Mouse (Mus musculus): ENCODE data around the gene Snrpf. TPM values are rescaled to one million over a fixed set of nuclear protein-coding genes. Genes with fewer than 3 reads are reported as not detected.
A peak's percentile ranks its signal among the peaks of the same experiment; 100 is the strongest.

The Snrpf gene
- 10 to 100 TPM in 1 of 2 experiments, 1 to 10 TPM in 1; 9.5 to 10.1 TPM for total RNA-seq (2021)
- long read RNA-seq, experiment 1, transcript Snrpf-201 (4 exons, 861 nt), result major isoform, 21 of 24 reads
- long read RNA-seq, experiment 1, partial matches to known transcripts, result 3 of 24 reads
- long read RNA-seq, experiment 1, other reads (novel, unspliced or antisense), result 0 of 24 reads
- long read RNA-seq, experiment 2, transcript Snrpf-201 (4 exons, 861 nt), result major isoform, 25 of 30 reads
- long read RNA-seq, experiment 2, partial matches to known transcripts, result 2 of 30 reads
- long read RNA-seq, experiment 2, other reads (novel, unspliced or antisense), result 3 of 30 reads

DNA sequence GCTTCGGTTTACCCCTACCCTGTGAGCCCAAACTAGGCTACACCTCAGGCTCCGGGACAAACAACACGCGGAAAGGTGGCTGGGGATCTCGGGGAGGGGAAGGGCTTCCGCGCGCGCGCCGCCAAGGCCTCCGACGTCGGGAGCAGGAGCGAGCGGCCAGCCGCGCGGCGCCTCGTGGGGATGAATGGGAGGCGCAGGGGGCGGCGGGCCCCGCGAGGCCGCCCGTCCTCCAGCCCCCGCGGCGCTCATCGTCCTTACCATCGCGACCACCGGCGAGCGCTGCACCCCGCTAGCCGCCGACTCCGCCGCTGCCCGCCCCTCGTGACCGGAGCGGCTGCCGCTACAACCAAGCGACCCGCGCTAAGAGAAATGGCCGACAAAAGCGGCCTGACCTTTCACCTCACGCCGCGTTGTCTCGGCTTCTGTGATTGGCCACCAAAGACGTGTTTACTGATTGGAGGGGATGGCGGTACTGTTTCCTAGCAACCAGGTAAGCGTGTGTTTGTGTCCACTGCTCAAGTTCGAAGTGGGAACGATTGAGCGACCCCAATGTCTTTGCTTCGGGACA is at the start of gene Snrpf:
Snrpf (minus strand) TSS at position 426 of the 568 bp plus-strand sequence.
- peak; percentile 90 to 94 for DNase-seq
- intact Hi-C loops (cut with DNase I), result no loop called here

GRCm38 (mm10) chr10:93635941-93636340 is 46.4 kb upstream of the Snrpf start:
- intact Hi-C loops (cut with DNase I), result no loop called here

DNA sequence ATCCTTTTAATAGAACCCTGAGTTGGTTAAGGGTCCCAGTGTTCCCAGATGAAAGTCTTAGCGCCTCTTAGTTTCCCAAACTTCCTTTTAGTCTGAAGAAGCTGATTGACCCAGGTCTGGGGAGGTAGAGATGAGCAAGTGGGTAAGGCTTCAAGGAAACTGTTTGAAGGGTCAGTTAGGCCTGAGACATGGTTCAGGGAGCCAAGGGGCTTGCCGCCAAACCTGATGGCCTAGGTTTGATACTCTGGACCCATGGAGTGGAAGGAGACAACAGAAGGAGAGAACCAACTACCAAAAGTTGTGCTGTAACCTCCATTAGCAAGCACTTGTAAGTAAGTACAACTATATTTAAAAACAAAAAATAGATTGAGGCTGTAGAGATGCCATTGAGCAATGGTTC is 44.5 kb upstream of the Snrpf start:
- no peak for DNase-seq
- intact Hi-C loops (cut with DNase I), result no loop called here

More at GRCm38 (mm10) chr10:93635941-93636340, 46.4 kb upstream of the Snrpf start:
- DNase-seq, result no peak

DNA sequence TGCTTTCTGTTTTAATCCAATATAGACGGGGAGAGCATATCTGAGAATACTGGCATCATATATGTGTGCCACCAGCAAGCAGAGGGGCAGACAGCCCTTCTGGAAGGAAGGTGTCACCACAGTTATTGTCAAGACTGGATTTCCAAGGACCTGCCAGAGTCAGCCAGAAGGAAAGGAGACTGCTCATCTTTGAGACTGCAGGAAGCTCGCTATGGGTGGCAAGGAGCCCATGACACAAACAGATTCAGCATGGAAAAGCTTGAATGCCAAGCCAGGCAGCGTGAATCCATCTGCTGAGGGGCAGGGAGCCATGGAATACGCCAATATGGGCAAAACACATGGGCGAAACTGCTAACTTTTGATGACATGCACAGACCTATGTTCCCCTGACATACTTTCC is 44.1 kb upstream of the Snrpf start:
- DNase-seq, result no peak
- intact Hi-C loops (cut with DNase I), result no loop called here

GRCm38 (mm10) chr10:93632086-93632485 is 42.6 kb upstream of the Snrpf start:
- DNase-seq, result no peak
- intact Hi-C loops (cut with DNase I), result no loop called here

DNA sequence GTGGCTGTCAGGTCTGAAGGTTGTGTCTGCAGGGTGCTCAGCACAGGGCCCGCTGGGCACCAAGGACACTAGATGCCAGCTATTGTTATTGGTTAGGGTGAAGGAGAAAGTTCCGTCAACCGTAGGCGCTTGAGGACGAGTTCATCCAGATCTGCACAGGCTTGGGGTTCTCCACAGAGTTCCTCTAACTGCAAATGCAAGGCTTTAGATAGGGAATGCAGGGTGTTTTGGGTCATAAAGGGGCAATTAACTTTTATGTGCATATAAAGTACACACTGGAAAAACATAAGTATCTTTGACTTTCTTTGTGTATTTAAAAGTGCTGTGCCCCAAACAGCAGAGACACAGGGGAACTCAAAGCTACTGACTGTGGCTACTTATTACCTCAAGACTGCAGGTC is 40.8 kb upstream of the Snrpf start:
- DNase-seq, result no peak
- intact Hi-C loops (cut with DNase I), result no loop called here

DNA sequence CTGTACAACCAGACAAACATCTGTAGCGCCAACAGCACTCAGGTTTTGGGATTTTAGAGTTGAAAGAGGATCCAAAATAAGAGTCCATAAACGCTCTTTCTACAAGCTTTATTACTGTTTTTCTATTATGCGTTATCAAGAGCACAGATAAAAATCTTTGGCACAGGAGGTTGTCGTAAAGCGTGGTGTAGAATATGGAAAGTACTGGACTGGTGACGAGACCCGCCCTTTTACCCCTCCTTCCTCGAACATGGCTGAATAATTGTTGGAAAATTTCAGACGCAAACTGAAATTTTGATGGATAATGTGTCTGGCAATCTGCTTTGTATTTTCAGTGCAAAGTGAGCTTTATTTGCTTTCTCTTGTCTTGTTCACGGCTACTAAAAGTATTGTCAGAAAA is 34.6 kb upstream of the Snrpf start:
- intact Hi-C loops (cut with DNase I), result no loop called here
- no peak for DNase-seq

DNA sequence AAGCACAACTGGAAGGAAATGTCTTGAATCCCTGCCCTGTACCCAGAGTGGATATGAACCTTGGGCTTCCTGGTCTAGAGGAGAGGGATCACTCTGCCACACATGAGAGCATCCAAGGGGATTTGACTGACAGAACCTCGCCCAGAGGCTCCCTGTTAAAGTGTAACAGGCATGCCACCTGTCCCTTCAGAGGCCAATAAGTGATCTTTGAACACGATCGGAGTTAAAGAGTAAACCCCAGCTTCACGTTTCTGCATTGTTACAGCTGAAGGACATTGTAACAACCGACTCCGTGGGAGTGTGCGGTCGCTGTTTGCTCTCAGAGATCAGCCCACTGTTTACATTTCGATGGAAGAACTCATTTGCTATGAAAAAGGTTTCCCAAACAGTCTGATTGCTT is 34.2 kb upstream of the Snrpf start:
- DNase-seq, result no peak
- intact Hi-C loops (cut with DNase I), result no loop called here

- DNase-seq, result no peak
- intact Hi-C loops (cut with DNase I), result no loop called here
Measured at GRCm38 (mm10) chr10:93620438-93621179, 31.1 kb upstream of the Snrpf start.

GRCm38 (mm10) chr10:93614850-93615249 is 25.3 kb upstream of the Snrpf start:
- intact Hi-C loops (cut with DNase I), result loop anchor here (5.0 kb wide), 1 partner anchor 197 kb away; no protein-coding TSS in a partner anchor
- no peak for DNase-seq

DNA sequence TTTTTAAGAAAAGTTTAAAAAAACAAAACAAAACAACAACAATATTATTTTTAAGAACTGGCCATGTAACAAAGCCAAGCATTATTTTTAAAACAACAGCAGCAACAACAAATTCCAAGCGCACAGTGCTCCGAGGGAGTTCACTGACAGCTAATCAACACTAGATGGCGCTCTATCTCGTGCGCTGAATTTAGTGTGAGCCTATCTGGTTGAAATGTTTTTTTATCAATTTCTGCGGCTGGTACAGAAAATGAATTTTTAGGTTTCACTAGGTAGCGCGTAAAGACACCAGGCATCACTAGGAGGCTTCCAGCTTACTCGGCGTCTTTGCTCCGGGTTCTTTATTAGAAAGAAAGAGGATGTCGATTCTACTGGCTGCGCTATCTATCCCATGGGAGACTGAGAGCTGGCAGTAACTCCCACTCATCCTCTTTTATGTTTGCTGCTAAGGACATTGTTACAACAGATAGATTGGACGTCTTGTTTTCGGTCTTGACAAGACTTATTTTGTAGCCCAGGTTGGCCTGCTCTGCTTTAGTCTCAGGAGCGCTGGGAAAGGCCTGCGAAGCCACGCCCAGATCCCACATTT is 22.0 kb upstream of the Snrpf start:
- peak; percentile 23 to 37 for DNase-seq
- intact Hi-C loops (cut with DNase I), result loop anchor here (1.0 to 5.0 kb wide), 2 partner anchors 165 to 201 kb away; no protein-coding TSS in a partner anchor

DNA sequence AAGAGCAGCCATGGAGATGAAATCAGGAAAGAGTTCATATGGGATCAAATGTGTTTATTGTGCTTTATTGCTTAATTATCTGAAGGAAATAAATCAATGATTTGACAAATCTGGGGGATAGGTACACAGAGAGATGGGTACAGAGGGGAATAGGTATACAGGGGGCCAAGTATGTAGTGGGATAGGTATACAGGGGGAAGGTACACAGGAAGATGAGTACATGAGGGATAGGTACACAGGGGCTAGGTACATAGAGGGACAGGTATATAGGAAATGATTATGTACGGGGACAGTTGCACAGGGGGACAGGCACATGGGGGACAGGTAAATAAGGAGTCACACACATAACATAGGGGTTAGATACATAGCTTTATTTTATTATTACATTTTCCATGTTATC is 21.4 kb upstream of the Snrpf start:
- intact Hi-C loops (cut with DNase I), result loop anchor here (1.0 to 5.0 kb wide), 2 partner anchors 165 to 201 kb away; no protein-coding TSS in a partner anchor
- DNase-seq, result no peak

GRCm38 (mm10) chr10:93609236-93609635 is 19.7 kb upstream of the Snrpf start:
- DNase-seq, result no peak
- intact Hi-C loops (cut with DNase I), result no loop called here

- intact Hi-C loops (cut with DNase I), result no loop called here
- DNase-seq, result no peak
Measured at GRCm38 (mm10) chr10:93608051-93608450, 18.5 kb upstream of the Snrpf start.

DNA sequence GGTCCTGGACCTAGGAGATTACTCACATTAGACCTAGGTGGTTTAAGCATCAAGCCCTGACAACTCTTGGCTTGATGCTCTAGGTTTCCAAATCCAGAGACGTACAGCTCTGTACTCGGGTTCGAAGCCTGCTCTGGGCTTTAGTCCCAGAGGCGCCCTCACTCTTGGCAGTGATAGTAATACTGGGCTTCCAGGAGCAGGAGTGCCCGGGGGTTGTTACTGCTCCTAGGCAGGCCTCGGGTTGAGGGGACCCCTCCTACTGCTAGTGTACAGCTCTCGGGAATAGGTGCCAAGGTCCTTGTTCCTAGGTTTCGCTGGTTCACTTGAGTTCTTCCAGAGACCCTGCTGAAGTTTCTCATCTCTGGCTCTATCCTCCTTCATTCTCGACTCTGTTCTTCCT is 16.8 kb upstream of the Snrpf start:
- intact Hi-C loops (cut with DNase I), result no loop called here
- no peak for DNase-seq

GRCm38 (mm10) chr10:93603256-93603655 is 13.8 kb upstream of the Snrpf start:
- DNase-seq, result no peak
- intact Hi-C loops (cut with DNase I), result no loop called here

DNA sequence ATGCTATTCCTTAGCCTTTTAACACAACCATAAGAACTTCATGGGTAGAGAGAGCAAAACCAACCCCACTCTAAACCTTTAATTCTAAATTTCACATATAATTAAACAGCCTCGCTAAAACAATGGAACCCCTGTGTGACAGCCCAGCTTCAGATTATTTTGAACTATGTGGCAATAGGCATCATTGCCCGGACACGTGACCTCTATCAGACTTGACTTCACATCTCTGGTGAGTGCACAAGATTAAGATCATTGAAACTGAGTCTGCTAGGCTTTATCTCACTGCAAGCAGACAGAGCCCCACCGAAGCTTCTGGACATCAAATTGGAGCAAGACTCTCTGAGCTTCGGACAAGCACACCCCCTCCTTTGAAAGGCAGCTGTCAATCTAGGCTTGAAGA is 12.8 kb upstream of the Snrpf start:
- no peak for DNase-seq
- intact Hi-C loops (cut with DNase I), result no loop called here

- intact Hi-C loops (cut with DNase I), result no loop called here
- DNase-seq, result no peak
Measured at GRCm38 (mm10) chr10:93596641-93597040, 7.1 kb upstream of the Snrpf start.

- intact Hi-C loops (cut with DNase I), result no loop called here
- no peak for DNase-seq
Measured at GRCm38 (mm10) chr10:93595831-93596230, 6.3 kb upstream of the Snrpf start.

DNA sequence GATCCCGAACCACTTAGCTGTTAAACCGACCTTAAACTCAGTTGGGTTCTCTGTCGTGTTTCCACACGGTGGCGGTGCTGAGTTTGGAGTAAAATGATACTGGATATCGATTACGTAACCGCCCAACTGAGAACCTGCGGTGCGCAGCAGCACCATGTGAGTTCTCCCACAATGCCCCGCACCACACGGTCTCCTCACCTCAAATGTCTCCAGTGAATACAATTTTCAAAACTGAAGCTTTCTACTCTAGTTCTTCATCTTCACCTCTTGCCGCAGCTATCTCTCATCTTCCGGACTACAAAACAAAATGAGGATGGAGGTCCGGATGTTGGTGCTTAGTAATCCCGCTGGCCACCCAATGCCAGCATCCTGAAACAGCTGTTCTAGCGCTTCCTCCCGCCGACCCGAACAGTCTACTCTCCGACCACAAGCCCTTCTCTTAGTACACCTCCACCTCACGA is 4.5 kb upstream of the Snrpf start:
- DNase-seq, result peak; percentile 81 to 87
- intact Hi-C loops (cut with DNase I), result loop anchor here (1.0 to 5.0 kb wide), 3 partner anchors 168 to 219 kb away; no protein-coding TSS in a partner anchor

DNA sequence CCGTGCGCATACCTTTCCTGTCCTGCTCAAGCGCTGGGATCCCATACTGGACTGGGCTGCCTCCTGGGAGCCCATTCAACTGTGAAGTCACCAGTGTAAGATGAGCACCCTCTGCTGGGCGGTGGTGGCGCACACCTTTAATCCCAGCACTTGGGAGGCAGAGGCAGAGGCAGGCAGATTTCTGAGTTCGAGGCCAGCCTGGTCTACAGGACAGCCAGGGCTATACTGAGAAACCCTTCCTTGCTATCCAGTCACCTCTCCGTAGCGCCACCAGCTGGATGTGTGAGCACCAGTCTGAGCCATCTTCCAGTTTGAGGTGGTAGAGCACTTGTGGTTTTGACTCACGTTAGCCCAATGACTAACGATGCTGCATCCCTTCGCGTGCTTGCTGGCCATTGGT is 3.0 kb upstream of the Snrpf start:
- intact Hi-C loops (cut with DNase I), result loop anchor here (5.0 kb wide), 2 partner anchors 170 to 185 kb away; no protein-coding TSS in a partner anchor
- no peak for DNase-seq
